Mouse (Mus musculus): Measurements from ENCODE around the gene Bet1l.

The Bet1l gene

GRCm38 (mm10) chr7:140858746-140859145 is 1.4 kb upstream of the Bet1l start:
- no peak for DNase-seq (ENCODE audit: low spot score)

GRCm38 (mm10) chr7:140856785-140857549 is 410 bp downstream of the Bet1l start, which contains the start of gene Ric8a:
Gene Ric8a, plus strand, starts transcription at chr7:140856957.
- DNase-seq (ENCODE audit: low spot score) = peak; percentile 85

- DNase-seq (ENCODE audit: low spot score) = peak; percentile 86
Observed at GRCm38 (mm10) chr7:140855860-140856784, 1.3 kb downstream of the Bet1l start, which contains the start of gene Gm45785. Gene Gm45785, minus strand, starts transcription at chr7:140856331.

- DNase-seq (ENCODE audit: low spot score) = no peak
Observed at GRCm38 (mm10) chr7:140855181-140855580, 2.2 kb downstream of the Bet1l start.

GRCm38 (mm10) chr7:140854483-140854882 is 2.9 kb downstream of the Bet1l start:
- no peak for DNase-seq (ENCODE audit: low spot score)

GRCm38 (mm10) chr7:140853386-140853785 is 4.0 kb downstream of the Bet1l start:
- DNase-seq (ENCODE audit: low spot score) = no peak

GRCm38 (mm10) chr7:140851916-140852315 is 5.5 kb downstream of the Bet1l start:
- no peak for DNase-seq (ENCODE audit: low spot score)

- DNase-seq (ENCODE audit: low spot score) = no peak
Observed at GRCm38 (mm10) chr7:140848591-140848990, 8.8 kb downstream of the Bet1l start.

GRCm38 (mm10) chr7:140847755-140848580 is 9.4 kb downstream of the Bet1l start, which contains the start of gene Odf3:
Gene Odf3, plus strand, starts transcription at chr7:140847805.
- no peak for DNase-seq (ENCODE audit: low spot score)

- DNase-seq (ENCODE audit: low spot score) = no peak
Observed at GRCm38 (mm10) chr7:140846676-140847075, 10.7 kb downstream of the Bet1l start.

- DNase-seq (ENCODE audit: low spot score) = no peak
Observed at GRCm38 (mm10) chr7:140845683-140846082, 11.7 kb downstream of the Bet1l start.

- peak; percentile 56 for DNase-seq (ENCODE audit: low spot score)
Observed at GRCm38 (mm10) chr7:140844905-140845665, 12.3 kb downstream of the Bet1l start, which contains the start of gene Scgb1c1. Gene Scgb1c1, plus strand, starts transcription at chr7:140845547.

- no peak for DNase-seq (ENCODE audit: low spot score)
Observed at GRCm38 (mm10) chr7:140843806-140844205, 13.6 kb downstream of the Bet1l start.

- no peak for DNase-seq (ENCODE audit: low spot score)
Observed at GRCm38 (mm10) chr7:140840750-140841735, 16.3 kb downstream of the Bet1l start.

GRCm38 (mm10) chr7:140839556-140839955 is 17.8 kb downstream of the Bet1l start:
- DNase-seq (ENCODE audit: low spot score) = no peak

GRCm38 (mm10) chr7:140836243-140837115 is 20.9 kb downstream of the Bet1l start:
- no peak for DNase-seq (ENCODE audit: low spot score)

- no peak for DNase-seq (ENCODE audit: low spot score)
Observed at GRCm38 (mm10) chr7:140835758-140836087, 21.7 kb downstream of the Bet1l start.

GRCm38 (mm10) chr7:140834968-140835757 is 22.2 kb downstream of the Bet1l start, which contains the start of gene Urah:
Gene Urah, plus strand, starts transcription at chr7:140835018.
- DNase-seq (ENCODE audit: low spot score) = no peak

Data from testis, postnatal 14 days (tissue).